Mouse (Mus musculus) 3134 (cell line): Measurements from ENCODE around the gene Svs4.
"Not testable (repeated sequence)": the region's sequence is repeated elsewhere in the genome, so short reads cannot be mapped to it uniquely, and the experiment has no call there.

Experiments
- DNase-seq: peaks from one replicate; pipeline ENCODE4 v3.0.0-alpha.2; 2011; ENCODE audit warnings: low spot score; ENCODE audit not compliant: insufficient read length; ENCODE audit errors: extremely low read depth

The Svs4 gene

GRCm38 (mm10) chr2:164278359-164278758 lies at the start of gene Svs4:
Gene Svs4 (minus strand): TSS chr2:164278459.
- DNase-seq: no peak

- DNase-seq: no peak
Observed at GRCm38 (mm10) chr2:164320983-164321382, 42.7 kb upstream of the Svs4 start.

- not testable (repeated sequence) for DNase-seq
Observed at GRCm38 (mm10) chr2:164316451-164316850, 38.2 kb upstream of the Svs4 start, which contains the start of gene Svs6. Gene Svs6 (plus strand): TSS chr2:164316751.

- DNase-seq: not testable (repeated sequence)
Observed at GRCm38 (mm10) chr2:164315460-164315859, 37.2 kb upstream of the Svs4 start.

- DNase-seq: no peak
Observed at GRCm38 (mm10) chr2:164312599-164312998, 34.3 kb upstream of the Svs4 start.

GRCm38 (mm10) chr2:164288968-164289367 lies 10.7 kb upstream of the Svs4 start, which contains the start of gene Svs3a:
Gene Svs3a (plus strand): TSS chr2:164289268.
- DNase-seq: not testable (repeated sequence)

GRCm38 (mm10) chr2:164256540-164256939 lies 21.7 kb downstream of the Svs4 start, which contains the start of gene Svs3b:
Gene Svs3b (minus strand): TSS chr2:164256640.
- not testable (repeated sequence) for DNase-seq

GRCm38 (mm10) chr2:164238366-164238765 lies 39.9 kb downstream of the Svs4 start, which contains the start of gene Svs2:
Gene Svs2 (minus strand): TSS chr2:164238466.
- DNase-seq: no peak

GRCm38 (mm10) chr2:164232671-164233070 lies 45.6 kb downstream of the Svs4 start:
- no peak for DNase-seq

- DNase-seq: no peak
Observed at GRCm38 (mm10) chr2:164228361-164229070, 49.7 kb downstream of the Svs4 start.
